Mouse (Mus musculus): ENCODE results near the gene Foxm1. TPM values are rescaled to one million over a fixed set of nuclear protein-coding genes. Genes with fewer than 3 reads are reported as not detected.

The Foxm1 gene
- polyA plus RNA-seq, 1 experiment from 2014 or later = 61.0 TPM

Other genes with a start within 250 kb of the Foxm1 start
- gene Tspan9, start 219.4 kb upstream of the Foxm1 start, polyA plus RNA-seq (2016; fragmentation: Nextera tagmentation; extraction: Ambion mirVana) = 36.1 and 39.0 TPM in 2 replicates
- 0.93 and 1.5 TPM in 2 replicates for gene Tead4, start 62.1 kb upstream of the Foxm1 start, polyA plus RNA-seq (2016; fragmentation: Nextera tagmentation; extraction: Ambion mirVana)
- gene Tulp3, start 7.1 kb upstream of the Foxm1 start, polyA plus RNA-seq (2016; fragmentation: Nextera tagmentation; extraction: Ambion mirVana) = 19.0 and 19.7 TPM in 2 replicates
- 159 and 171 TPM in 2 replicates for gene Rhno1, start 56 bp upstream of the Foxm1 start, polyA plus RNA-seq (2016; fragmentation: Nextera tagmentation; extraction: Ambion mirVana)
- gene Tex52, start 12.5 kb downstream of the Foxm1 start, polyA plus RNA-seq (2016; fragmentation: Nextera tagmentation; extraction: Ambion mirVana) = 0.55 and 0.71 TPM in 2 replicates
- gene Gm44596, start 12.5 kb downstream of the Foxm1 start, polyA plus RNA-seq (2016; fragmentation: Nextera tagmentation; extraction: Ambion mirVana) = not detected in 2 replicates
- 4.1 and 5.4 TPM in 2 replicates for gene Nrip2, start 36.3 kb downstream of the Foxm1 start, polyA plus RNA-seq (2016; fragmentation: Nextera tagmentation; extraction: Ambion mirVana)
- 39.2 TPM in 2 replicates for gene Itfg2, start 62.0 kb downstream of the Foxm1 start, polyA plus RNA-seq (2016; fragmentation: Nextera tagmentation; extraction: Ambion mirVana)
- 496 and 515 TPM in 2 replicates for gene Fkbp4, start 75.7 kb downstream of the Foxm1 start, polyA plus RNA-seq (2016; fragmentation: Nextera tagmentation; extraction: Ambion mirVana)
- not detected in 2 replicates for gene Pzp, start 163.8 kb downstream of the Foxm1 start, polyA plus RNA-seq (2016; fragmentation: Nextera tagmentation; extraction: Ambion mirVana)
- not detected in 2 replicates for gene A2ml1, start 218.6 kb downstream of the Foxm1 start, polyA plus RNA-seq (2016; fragmentation: Nextera tagmentation; extraction: Ambion mirVana)